Mouse (Mus musculus) yolk sac, embryonic 10.5 days (tissue): Measurements from ENCODE around the gene Pink1.
"Not testable (repeated sequence)": the region's sequence is repeated elsewhere in the genome, so short reads cannot be mapped to it uniquely, and the experiment has no call there.

Experiments
- DNase-seq: peaks from one replicate; pipeline ENCODE4 v3.0.0-alpha.2; 2017; ENCODE audit warnings: low spot score

Pink1 gene

DNA sequence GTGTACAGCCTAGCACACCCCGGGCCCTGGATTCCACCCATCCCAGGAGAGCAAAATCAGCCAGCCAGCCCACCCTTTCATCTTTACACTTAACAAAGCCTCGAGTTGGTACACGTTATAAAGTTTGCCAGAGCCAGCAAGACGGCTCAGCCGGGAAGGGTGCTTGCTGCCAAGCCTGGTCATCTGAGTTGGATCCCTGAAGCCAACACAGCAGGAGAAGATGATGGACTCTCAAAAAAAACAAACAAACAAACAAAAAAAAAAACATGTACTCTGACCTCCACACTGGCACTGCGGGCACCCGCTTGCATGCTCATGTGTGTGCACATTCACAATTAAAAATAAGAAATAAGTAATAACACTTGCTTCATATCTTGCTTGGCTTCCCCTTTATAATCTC, 15.9 kb upstream of the Pink1 start:
- DNase-seq: no peak

DNA sequence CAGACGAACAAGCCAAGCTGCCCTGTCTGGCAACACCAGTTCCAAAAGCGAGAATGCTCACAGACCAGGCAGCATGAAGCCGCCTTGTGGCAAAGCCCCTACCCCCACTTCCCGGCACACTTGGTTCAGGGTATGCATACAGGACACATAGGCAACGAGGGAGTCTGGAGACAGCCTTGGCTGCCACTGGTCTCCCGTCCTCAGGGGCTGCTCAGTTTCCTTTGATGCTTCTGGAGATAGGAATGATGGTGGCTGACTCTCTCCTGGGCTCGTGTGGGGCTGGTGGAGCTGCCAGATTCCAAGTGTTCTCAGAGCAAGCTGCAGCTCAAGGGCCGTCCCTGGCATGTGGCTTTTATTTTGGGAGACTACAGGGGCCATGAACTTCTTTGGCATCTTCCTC, 15.3 kb upstream of the Pink1 start:
- DNase-seq: no peak

DNA sequence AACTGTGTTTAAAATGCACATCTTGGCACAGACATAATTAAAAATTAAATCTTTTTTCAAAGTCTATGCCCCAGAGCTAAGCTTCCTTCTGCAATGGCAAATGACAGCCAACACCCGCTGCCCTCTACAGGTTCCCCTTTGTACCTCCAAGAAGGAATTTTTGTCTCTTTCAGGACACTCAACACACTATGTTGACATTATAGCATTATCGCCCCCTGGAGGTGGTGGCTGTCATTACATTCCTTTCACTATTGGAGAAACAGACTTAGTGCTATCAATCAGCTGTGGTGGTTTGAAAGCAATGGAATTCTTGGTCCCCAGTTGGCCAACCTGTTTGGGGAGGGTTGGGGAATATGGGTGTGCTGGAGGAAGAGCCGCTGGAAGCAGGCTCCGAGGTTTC, 13.9 kb upstream of the Pink1 start:
- no peak for DNase-seq

DNA sequence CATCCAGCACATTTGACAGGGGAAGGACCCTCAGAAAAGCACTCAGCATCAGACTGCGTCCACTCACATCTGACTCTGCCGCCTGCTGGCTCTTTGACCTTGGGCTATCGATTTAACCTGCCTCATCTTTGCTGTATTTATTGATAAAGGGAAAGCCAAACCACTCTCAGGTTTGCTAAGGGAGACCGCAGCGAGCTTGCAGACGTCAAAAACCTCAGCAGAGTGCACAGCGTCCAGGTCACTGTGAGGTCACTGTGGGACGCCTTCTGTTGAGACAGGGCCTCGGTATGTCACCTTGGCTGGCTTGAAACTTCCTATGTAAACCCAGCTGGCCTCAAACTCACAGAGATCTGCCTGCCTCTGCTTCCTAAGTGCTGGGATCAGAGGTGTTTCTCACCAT, 11.2 kb upstream of the Pink1 start:
- DNase-seq: no peak

DNA sequence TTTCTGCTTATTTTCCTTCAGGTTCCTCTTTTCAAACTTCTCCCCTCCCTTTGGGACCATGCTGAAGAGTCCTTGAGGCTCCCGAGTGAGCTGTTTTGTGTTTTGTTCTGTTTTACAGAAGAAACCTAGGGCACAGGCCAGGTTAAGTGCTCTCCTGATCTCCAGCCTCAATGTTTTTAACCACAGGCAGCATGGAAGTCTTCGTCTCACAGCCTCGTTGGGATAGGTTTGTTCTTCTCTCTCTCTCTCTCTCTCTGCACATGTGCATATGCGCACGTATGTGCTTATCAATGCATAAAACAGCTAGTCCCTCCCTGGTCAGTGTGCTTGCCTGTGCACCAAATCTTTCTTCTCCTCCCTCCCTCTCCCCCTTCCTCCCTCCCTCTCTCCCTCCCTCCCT, 10.8 kb upstream of the Pink1 start:
- no peak for DNase-seq

DNA sequence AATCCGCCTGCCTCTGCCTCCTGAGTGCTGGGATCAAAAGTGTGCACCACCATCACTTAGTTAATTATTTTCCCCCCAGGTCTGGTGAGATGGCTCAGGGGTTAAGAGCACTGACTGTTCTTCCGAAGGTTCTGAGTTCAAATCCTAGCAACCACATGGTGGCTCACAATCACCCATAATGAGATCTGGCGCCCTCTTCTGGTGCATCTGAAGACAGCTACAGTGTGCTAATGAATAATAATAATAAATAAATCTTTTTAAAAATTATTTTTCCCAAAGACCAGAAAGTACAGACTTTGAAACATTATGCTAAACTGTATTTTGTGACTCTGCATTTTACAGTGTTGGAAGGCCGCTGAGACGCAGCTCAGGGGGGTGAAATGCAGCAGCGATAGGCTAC, 9.5 kb upstream of the Pink1 start:
- no peak for DNase-seq

DNA sequence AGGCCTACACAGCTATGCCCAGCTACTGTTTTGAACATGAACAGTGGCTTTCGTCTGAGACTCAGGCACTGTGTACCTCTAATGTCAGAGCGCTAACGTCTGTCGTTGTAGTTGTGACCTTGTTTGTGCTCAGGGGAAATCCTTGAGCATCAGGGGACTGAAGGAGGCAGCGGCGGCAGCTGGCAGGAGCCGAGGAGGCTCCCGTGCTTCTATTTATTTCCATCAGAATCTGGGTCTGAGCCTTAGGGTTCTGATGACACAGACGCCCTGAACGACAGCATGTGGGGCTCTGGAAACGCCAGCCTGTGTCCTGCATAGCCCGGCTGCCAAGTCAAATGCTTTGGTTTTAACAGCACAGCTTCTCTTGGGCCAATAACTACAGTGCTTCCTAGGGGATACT, 8.9 kb upstream of the Pink1 start:
- DNase-seq: no peak

DNA sequence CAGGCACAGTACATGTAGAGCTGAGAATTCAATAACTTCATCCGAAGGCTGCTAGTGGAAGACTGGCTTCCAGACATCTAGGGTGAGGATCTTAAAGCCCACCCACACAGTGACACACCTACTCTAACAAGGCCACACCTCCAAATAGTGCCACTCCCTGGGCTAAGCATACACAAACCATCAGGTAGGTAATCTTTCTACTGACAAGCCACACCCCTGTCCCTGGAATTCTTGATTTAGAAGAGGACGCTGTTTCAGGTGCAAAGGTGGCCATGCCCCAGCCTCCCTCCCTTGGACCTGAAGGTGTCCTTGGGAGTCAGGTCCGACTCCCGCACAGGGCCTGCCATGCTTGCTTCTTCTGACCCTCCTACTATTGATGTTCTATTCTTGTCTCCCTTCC, 7.0 kb upstream of the Pink1 start:
- DNase-seq: no peak

DNA sequence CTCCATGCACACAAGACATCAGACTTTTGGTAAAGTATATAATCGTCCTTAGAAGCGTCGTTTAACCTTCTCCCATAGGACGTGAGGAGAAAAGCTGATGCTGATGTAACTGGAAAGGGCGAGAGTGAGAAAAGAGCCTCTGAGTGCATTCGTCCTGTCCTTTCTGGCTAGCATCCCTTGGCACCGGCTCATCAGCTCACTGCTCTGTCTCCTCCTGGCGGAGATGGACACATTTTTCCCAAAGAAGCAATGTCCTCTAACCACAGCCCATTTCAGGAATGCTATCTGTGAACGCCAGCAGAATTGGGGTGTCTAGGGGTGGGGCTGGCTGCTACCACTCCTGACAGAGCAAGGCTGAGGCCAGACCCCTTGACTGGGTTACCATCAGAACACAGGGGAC, 5.5 kb upstream of the Pink1 start:
- DNase-seq: no peak

DNA sequence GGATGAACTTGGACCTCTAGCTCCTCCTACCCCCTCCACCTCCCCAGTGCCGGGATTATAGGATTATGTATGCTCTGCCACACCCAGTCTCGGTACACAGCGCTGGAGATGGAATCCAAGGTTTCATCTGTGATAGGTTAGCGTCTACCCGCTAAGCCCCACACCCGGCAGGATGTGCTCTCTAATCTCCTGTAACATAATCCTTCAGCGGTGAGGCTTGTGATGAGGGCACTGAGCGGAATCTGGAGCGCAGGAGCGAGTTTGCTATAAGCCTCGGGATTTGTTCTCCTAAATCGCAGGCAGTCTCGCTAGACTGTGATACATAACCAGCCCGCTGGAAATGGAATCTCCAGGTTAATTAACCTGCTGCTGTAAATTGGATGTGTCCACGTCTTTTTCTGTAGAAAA, 4.2 kb upstream of the Pink1 start:
- DNase-seq: no peak

DNA sequence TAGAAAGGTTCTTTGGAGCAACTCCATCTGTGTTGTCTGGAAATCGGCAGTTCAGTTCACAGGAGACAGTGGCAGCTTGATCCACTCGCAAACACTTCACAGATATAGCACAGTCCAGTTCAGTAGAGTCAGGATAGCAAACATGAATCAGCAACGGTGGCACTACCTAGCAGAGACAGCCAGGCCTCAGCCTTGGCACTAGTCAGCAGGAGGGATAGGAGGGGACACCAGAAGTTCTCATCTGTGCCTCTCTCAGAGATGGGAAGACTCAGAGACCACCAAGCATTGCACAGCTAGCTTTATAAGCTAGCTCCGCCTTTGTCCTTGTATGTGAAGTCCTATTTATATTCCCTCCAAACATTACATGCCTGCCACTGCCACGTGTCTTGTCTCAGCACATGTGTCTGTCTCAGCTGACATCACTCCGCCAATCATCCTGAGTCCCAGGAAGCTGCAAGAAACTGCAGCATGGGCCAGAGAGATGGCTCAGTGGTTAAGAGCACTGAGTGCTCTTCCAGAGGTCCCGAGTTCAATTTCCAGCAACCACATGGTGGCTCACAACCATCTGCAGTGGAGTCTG, 1.9 kb upstream of the Pink1 start:
- no peak for DNase-seq

DNA sequence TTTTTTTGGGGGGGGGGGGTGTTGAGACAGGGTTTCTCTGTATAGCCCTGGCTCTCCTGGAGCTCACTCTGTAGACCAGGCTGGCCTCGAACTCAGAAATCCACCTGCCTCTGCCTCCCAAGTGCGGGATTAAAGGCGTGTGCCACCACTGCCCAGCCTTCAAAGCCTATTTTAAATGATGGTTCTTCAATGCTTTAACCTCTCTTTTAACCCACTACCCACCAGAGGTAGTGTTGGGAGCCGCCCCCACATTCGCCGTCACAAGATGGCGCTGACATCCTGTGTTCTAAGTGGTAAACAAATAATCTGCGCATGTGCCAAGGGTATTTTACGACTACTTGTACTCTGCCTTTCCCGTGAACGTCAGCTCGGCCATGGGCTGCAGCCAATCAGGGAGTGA, 1.0 kb upstream of the Pink1 start:
- DNase-seq: not testable (repeated sequence)

DNA sequence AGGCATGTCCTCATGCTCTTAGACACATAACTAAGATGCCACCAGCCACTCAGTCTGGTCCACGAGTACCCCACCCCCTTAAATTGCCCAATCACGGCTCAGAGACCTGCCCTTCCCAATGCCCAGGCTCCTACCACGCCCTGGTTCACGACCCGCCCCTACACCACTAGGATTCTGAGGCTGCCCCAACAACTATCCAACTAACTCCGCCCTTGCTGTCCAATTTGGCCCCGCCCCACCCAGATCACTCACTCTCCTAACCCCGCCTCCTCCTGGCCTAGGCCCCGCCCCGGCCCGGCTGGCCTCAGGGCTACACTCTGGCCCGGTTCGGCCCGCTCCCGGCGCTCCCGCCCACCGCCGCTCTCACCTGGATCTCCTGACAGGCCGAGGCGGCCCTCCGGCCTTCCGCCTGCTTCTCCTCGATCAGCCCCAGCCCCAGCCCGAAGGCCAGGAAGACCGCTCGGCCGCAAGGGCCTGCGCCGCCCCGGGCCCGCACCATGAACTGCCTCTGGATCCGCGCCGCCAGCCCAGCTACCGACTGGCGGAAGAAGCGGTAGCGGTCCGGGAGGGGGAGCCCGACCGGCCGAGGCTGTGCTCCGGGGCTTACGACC, 536 bp downstream of the Pink1 start:
- DNase-seq: peak; percentile 92

DNA sequence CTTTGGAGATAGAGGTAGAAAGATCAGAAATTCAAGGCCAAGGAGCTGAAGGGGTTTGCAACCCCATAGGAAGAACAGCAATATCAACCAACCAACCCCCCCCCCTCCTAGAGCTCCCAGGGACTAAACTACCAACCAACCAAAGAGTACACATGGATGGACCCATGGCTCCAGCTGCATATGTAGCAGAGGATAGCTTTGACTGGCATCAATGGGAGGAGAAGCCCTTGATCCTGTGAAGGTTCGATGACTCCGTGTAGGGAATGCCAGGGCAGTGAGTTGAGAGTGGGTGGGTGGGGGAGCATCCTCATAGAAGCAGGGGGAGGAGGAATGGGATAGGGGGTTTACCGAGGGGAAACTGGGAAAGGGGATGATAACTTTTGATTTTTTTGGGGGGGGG, 1.7 kb downstream of the Pink1 start:
- no peak for DNase-seq

DNA sequence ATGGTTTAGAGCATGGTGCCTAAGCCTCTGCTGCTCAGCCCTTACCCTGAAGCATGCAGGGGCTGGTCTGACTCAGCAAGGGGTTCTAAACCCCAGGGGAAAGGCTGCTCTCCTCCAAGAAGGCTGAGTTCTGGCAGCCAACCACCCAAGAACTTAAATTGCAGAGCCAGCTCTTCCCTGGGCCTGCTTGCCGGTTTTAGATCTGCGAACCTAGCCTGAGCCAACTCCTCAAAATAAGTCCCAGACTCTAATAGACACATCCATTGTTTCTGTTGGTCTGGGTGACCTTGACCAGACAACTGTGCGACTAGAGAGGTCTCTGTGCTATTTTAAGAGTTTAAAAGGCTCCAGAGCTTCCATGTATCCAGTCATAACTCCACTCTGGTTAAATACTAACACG, 2.4 kb downstream of the Pink1 start:
- no peak for DNase-seq

DNA sequence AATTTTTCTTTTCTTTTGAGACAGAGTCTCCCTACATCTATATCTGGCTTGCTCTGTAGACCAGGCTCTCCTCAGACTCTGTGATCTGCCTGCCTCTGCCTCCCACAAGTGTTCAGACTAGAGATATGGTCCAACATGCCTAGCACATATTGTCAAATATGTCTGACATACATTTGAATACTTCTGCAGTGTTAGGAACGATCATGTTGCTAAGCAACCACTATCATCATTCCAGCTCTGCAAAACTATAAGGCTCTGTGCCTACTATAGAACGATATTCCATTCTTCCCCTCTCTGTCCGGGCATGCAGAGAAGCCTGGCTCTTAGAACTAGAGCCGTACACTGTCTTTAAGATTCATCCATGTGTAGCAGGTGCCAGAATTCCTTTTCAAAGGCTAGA, 3.4 kb downstream of the Pink1 start:
- DNase-seq: no peak

DNA sequence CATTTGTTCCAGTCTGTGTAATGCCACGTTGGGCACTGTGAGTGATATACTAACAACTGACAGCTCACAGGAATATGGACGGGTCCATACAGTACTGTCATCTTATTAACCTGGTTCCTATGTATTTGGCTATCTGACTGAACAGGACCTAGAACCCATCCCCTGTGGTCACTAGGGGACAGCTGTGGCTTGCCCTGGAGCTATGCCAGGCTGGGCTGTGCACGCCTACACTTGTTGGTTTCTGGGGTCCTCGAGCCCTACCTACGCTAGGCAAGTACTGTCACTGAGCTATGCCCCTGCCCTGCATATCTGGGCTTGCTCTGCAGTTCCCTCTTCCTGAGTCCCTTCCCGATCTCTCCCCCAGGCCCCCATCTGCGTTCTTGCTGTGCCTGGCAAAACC, 4.6 kb downstream of the Pink1 start:
- no peak for DNase-seq

DNA sequence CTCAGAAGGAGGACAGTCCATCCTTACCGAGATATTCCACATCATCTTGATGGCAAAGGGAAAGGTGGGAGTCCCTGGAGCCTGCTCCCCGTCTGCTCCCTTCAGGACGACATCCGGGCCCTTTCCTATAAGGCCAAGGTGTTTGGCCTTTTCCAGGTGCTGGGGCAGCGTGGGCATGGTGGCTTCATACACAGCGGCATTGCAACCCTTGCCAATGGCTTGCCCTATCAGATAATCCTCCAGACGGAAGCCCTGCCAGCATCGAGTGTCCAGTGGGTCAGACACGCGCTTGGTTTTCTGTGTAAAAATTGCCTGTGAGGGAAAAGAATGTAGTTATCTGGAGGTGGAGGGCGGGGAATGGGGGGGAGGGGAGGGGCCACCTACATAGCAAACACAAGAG, 5.4 kb downstream of the Pink1 start:
- DNase-seq: no peak

DNA sequence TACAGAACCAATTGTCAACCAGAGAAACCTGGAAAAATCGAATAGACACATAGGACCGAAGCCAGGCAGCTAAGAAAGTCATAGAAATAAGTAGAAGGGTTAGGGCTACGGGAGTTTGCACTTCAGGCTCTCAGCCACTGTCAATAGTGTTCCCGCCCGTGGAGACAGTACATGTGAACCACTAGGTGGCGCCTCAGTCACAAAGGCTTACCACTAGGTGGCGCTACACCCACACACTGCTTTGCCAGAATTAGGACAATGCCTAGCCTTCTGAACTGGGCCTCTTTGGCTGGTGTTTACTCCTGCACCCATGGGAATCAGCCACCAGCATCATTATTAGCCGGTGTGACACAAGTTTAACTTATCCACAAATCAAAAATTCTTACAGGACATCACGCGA, 6.6 kb downstream of the Pink1 start:
- peak; percentile 43 for DNase-seq

DNA sequence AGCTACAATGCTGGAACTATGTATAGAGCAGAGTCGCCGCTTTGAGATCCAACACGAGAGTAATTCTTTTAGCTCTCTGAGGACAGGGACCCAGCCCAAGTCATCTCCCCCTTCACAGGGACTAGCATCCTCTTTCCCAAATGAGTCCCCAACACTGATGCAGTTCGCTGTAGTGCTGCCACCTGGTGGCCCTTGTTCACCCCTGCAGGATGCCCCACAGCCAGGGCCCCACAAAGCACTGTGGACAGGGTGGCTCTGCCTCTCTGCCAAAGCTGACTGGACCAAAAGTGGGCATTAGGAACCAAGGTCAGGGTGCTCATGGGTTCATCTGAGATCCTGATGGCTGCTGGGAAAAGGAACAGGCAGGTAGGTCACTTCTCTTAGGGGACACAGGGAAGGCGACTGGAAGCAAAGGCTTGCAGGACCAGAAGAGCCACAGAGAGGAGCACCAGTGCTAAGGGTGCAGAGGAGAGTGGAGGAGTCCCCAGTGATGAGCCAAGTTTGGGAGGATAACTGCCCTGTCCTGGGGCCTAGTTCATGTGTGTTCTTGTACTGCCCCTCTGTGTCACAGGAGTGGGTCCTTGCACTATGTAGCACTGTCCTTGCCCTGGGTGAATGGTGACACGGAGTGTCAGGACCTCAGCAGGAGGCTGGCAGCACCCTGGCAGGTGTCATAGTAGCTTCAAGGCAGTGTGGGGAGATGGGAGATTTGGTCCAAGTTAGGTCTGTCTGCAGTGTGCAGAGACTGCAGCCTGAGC, 7.4 kb downstream of the Pink1 start:
- no peak for DNase-seq

DNA sequence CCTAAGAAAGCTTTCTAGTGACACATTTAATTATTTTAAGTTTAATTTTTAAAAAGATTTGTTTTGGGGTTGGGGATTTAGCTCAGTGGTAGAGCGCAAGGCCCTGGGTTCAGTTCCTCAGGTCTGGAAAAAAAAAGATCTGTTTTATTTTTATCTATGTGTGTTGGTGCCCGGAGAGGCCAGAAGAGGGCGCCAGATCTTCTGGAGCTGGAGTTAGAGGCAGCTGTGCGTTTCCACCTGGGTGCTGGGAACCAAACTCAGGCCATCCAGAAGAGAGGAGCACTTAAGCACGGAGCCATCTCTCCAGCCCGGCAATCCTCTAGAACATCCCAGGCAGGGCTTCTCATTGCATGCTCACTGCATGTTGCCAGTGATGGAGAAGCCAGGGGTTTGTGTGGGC, 9.7 kb downstream of the Pink1 start:
- DNase-seq: no peak

DNA sequence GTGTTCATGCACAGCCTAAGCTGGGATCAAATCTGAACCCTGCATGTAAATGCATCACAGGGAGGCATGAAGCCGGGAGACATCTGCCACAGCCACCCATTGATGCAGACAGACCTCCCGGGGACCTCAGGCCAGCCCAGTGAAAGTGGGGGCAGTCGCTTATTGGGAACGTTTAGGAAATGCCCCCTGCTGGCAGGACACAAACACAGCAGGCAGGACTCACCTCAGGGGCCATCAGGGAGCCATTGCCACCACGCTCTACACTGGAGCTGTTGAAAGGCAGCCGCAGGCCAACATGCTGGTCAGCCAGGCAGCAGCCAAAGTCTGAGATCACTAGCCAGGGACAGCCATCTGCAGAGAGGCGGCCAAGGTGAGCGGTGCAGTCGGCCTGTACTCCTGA, 10.3 kb downstream of the Pink1 start:
- no peak for DNase-seq

DNA sequence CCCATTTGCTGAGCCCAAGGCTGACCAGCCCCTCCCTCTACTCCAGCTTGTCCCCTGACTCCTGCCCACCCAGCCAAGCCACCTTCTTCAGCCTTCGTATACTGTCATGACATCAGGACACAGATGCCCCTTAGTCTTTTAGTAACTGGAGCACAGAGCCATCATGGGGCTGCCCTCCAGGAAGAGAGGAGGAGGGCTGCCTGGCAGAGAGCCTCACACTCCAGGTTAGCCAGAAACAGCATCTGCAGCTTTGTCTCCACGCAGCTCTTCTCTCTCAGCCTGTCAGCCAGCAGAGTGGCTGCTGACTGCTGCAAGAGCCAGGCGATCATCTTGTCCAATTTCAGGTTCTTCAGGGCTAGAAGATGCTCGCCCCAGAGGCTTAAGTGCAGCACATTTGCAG, 12.3 kb downstream of the Pink1 start:
- DNase-seq: no peak

DNA sequence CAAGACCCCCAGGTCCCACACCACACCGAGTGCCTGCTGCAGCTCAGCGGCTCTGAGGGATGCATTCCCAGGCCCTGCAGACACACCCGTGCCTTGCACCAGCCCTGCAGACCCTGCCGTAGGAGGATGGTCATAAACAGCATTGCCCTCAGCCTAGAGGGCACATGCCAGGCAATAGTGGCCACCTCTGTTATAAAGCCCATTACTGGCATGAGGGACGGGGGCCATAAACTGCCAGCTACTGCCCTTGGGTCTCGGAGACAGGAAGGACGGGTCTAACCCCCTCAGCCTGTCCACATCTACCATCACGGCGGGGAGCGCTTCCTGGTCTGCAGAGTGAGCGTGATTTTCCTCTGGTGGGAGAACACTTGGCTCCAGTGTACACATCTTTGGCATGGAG, 13.1 kb downstream of the Pink1 start:
- no peak for DNase-seq
